Mouse (Mus musculus) embryonic facial prominence, embryonic 14.5 days (tissue): ENCODE measurements around the gene Rrp1. TPM values are rescaled to one million over a fixed set of nuclear protein-coding genes. Genes with fewer than 3 reads are reported as not detected.
"Not testable (repeated sequence)": the region's sequence is repeated elsewhere in the genome, so short reads cannot be mapped to it uniquely, and the experiment has no call there.

Source experiments
- ATAC-seq: fragments of 200-750 bp; cut with Nextera tagmentation; 2 replicates; pipeline ENCODE4 v1.8.0; 2017; ENCODE audit warnings: low read depth, moderate number of reproducible peaks, moderate TSS enrichment
- DNase-seq: peaks from one replicate; pipeline ENCODE4 v3.0.0-alpha.2; 2015; ENCODE audit warnings: low spot score
- H3K27ac ChIP-seq: fragments of 300-500 bp; sonication (generic); replicated peaks from 2 replicates; pipeline ENCODE4 v1.5.1; 2014; ENCODE audit warnings: low read depth, mild to moderate bottlenecking, low read length, moderate library complexity
- H3K27me3 ChIP-seq: fragments of 300-500 bp; sonication (generic); replicated peaks from 2 replicates; pipeline ENCODE4 v1.6.1; 2014; ENCODE audit warnings: low read length; ENCODE audit not compliant: control insufficient read depth, insufficient read depth
- H3K36me3 ChIP-seq: fragments of 300-500 bp; sonication (generic); 2 replicates; pipeline ENCODE4 v1.6.1; 2014; ENCODE audit warnings: low read length, mixed read lengths; ENCODE audit not compliant: control insufficient read depth, insufficient read depth
- H3K4me1 ChIP-seq: fragments of 300-500 bp; sonication (generic); 2 replicates; pipeline ENCODE4 v1.6.1; 2014; ENCODE audit warnings: antibody characterized with exemption, low read length; ENCODE audit not compliant: control insufficient read depth, insufficient read depth
- H3K4me2 ChIP-seq: fragments of 300-500 bp; sonication (generic); 2 replicates; pipeline ENCODE4 v1.6.1; 2014; ENCODE audit warnings: low read depth, mild to moderate bottlenecking, low read length, moderate library complexity, mixed read lengths
- H3K4me3 ChIP-seq: fragments of 300-500 bp; sonication (generic); 2 replicates; pipeline ENCODE4 v1.5.1; 2014; ENCODE audit warnings: low read depth, mild to moderate bottlenecking, low read length
- H3K9ac ChIP-seq: fragments of 300-500 bp; sonication (generic); 2 replicates; pipeline ENCODE4 v1.6.1; 2014; ENCODE audit warnings: low read depth, mild to moderate bottlenecking, low read length, moderate library complexity, mixed read lengths
- H3K9me3 ChIP-seq: fragments of 300-500 bp; sonication (generic); 2 replicates; pipeline ENCODE4 v1.6.1; 2016; ENCODE audit warnings: low read length; ENCODE audit not compliant: control insufficient read depth
- WGBS: fragments of 180-500 bp; shearing (Covaris S2); extraction: QIAGEN DNeasy Blood & Tissue Kit; methylation state at CpG from one replicate; pipeline ENCODE4 v1.1.7; 2014; 5-methylcytosine and 5-hydroxymethylcytosine counted together
- polyA plus RNA-seq: library from polyadenylated mRNA; unstranded; fragments of >200 nt; fragmentation: Nextera tagmentation; extraction: Ambion mirVana; gene quantifications from 2 replicates; pipeline ENCODE4 v1.2.1, GENCODE M21; 2014

Gene Rrp1
- polyA plus RNA-seq, 1 experiment from 2014 or later = 204 TPM

GRCm38 (mm10) chr10:78417888-78418287, 5.0 kb upstream of the Rrp1 start:
- DNase-seq = peak; percentile 26
- H3K4me3 ChIP-seq = no peak overlapping the region
- WGBS = 45% methylated on average over 5 of the region's 5 CpGs
- H3K4me2 ChIP-seq = no peak overlapping the region
- no peaks in the 10 kb centered on the region; the same call in 1 of the 2 replicates for H3K4me1 ChIP-seq
- no peak overlapping the region for H3K27ac ChIP-seq
- ATAC-seq = no peak
- H3K27me3 ChIP-seq = no peaks in the 10 kb centered on the region
- H3K9ac ChIP-seq = no peak overlapping the region
- H3K9me3 ChIP-seq = no peaks in the 10 kb centered on the region
- no peaks in the 10 kb centered on the region for H3K36me3 ChIP-seq

DNA sequence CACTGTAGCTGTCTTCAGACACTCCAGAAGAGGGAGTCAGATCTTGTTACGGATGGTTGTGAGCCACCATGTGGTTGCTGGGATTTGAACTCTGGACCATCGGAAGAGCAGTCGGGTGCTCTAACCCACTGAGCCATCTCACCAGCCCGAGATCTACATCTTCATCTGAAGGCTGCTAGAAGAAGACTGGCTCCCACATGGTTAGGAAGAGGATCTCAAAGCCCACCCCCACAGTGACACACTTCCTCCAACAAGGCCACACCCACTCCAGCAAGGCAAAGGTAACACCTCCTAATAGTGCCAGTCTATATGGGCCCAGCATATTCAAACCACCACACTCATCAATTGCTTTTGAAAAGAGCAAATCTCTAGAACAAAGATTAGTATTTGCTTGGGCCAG, 2.1 kb upstream of the Rrp1 start:
- not testable (repeated sequence) for H3K4me2 ChIP-seq, H3K4me1 ChIP-seq, DNase-seq, H3K27me3 ChIP-seq, H3K27ac ChIP-seq, H3K9me3 ChIP-seq, H3K9ac ChIP-seq, H3K4me3 ChIP-seq, ATAC-seq
- peaks cover 14% of the 10 kb centered on the region for H3K36me3 ChIP-seq
- 88% methylated on average over 3 of the region's 4 CpGs for WGBS

DNA sequence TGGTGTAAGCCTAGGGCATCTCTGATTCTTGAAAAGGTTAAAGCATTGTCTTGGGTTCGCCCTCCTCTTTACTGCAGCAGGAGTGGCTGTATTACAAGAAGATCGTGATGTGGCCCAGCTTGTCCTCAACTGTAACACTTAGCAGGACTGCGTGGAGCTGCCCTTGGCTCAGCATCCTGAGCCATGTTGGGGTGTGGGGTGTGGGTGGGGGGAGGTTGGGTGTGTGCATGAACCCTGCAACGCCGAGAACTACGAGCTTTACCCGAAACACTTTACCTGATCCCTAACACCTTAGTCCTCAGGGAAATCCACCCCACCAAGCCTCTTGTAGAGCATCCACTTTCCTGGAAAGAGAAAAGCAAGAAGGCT, 293 bp upstream of the Rrp1 start:
- H3K27ac ChIP-seq = peak overlapping the region; percentile 93; the same call in 1 of the 2 replicates
- ATAC-seq (no peak; the same call in 1 of the 2 replicates), DNase-seq (no peak)

GRCm38 (mm10) chr10:78411851-78412250, 992 bp downstream of the Rrp1 start:
- Histone ChIP-seq H3K4me2 (peak overlapping the region; percentile 90), H3K27ac (peak overlapping the region; percentile 93), H3K36me3 (peaks cover 44% of the 10 kb centered on the region), H3K27me3 (no peaks in the 10 kb centered on the region), H3K9ac (peak overlapping the region; percentile 92), H3K4me3 (peak overlapping the region; percentile 96), H3K9me3 (no peaks in the 10 kb centered on the region), H3K4me1 (no peaks in the 10 kb centered on the region; the same call in 1 of the 2 replicates)
- ATAC-seq = no peak
- no peak for DNase-seq
- WGBS = 19% methylated on average over 8 of the region's 8 CpGs

More for the DNA sequence above, 293 bp upstream of the Rrp1 start:
- Histone ChIP-seq H3K4me3 (peak overlapping the region; percentile 96), H3K9me3 (no peaks in the 10 kb centered on the region), H3K36me3 (peaks cover 32% of the 10 kb centered on the region), H3K9ac (peak overlapping the region; percentile 92), H3K27me3 (no peaks in the 10 kb centered on the region), H3K4me2 (peak overlapping the region; percentile 90), H3K4me1 (no peaks in the 10 kb centered on the region; the same call in 1 of the 2 replicates)
- WGBS = 48% methylated on average over 7 of the region's 7 CpGs

- no peak overlapping the region for H3K4me2 ChIP-seq
- no peak overlapping the region for H3K4me3 ChIP-seq
- ATAC-seq (no peak), DNase-seq (no peak)
- peaks cover 70% of the 10 kb centered on the region for H3K36me3 ChIP-seq
- H3K27ac ChIP-seq = no peak overlapping the region
- H3K9ac ChIP-seq = no peak overlapping the region
- H3K27me3 ChIP-seq = no peaks in the 10 kb centered on the region
- H3K9me3 ChIP-seq = no peaks in the 10 kb centered on the region
- 85% methylated on average over 9 of the region's 9 CpGs for WGBS
- no peaks in the 10 kb centered on the region; the same call in 1 of the 2 replicates for H3K4me1 ChIP-seq
These were observed 3.6 kb downstream of the Rrp1 start for GRCm38 (mm10) chr10:78409035-78409788.

DNA sequence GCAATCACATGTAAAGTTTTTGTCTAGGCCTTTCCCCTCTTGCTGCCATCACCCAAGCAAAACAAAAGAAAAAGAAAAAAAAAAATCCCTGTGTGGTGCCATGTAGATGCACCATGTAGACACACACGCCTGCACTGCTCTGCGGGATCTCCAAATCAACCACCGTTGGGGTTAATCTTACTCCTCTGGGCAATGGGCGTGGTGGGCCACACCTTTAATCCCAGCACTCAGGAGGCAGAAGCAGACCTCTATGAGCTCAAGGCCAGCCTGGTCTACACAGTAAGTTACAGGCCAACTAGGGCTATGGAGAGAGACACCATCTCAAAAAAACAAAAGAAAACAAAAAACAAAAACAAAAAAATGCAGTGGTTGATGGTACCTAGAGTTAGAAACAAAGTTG, 5.7 kb downstream of the Rrp1 start:
- H3K27ac ChIP-seq = no peak overlapping the region
- no peak overlapping the region for H3K4me3 ChIP-seq
- H3K9ac ChIP-seq = no peak overlapping the region
- no peaks in the 10 kb centered on the region for H3K27me3 ChIP-seq
- no peak overlapping the region for H3K4me2 ChIP-seq
- H3K36me3 ChIP-seq = peaks cover 91% of the 10 kb centered on the region
- DNase-seq (no peak), ATAC-seq (no peak)
- no peaks in the 10 kb centered on the region; the same call in 1 of the 2 replicates for H3K4me1 ChIP-seq
- WGBS = 82% methylated on average over 4 of the region's 4 CpGs
- no peaks in the 10 kb centered on the region for H3K9me3 ChIP-seq

GRCm38 (mm10) chr10:78406152-78406551, 6.7 kb downstream of the Rrp1 start:
- H3K36me3 ChIP-seq = peaks cover 100% of the 10 kb centered on the region
- H3K4me3 ChIP-seq = no peak overlapping the region
- no peak overlapping the region for H3K4me2 ChIP-seq
- WGBS = 91% methylated on average over 6 of the region's 6 CpGs
- H3K27me3 ChIP-seq = no peaks in the 10 kb centered on the region
- H3K27ac ChIP-seq = no peak overlapping the region
- no peaks in the 10 kb centered on the region for H3K9me3 ChIP-seq
- H3K4me1 ChIP-seq = no peaks in the 10 kb centered on the region
- no peak for DNase-seq
- ATAC-seq = no peak
- no peak overlapping the region for H3K9ac ChIP-seq

DNA sequence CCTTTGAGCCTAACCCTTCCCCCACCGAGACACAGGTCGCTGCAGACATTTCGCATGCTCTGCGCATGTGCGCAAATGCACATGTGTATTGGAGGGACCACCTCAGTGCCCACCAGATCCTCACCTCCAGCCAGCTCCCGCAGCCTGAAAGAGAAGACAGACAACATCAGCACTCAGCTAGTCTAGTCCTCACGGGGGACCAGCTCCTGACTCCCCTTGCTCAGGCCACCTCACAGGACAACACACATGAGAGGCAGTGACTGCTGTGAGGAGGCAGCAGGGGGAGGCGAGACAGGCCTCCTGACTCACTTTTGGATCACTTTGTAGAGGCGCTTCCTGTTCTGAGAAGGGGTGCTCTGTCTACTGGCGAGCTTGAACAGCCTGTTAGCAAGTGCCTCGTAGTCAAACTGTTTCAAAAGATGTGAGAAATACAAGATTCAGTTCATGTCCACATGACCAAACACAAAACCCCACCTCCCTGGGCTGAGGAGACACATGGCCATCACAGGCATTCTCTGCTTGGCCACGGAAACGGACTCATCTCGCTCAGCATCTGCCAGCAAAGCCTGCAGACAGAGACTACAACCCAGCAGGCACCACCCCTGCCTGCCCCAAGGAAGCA, 10.4 kb downstream of the Rrp1 start:
- Histone ChIP-seq H3K9ac (no peak overlapping the region), H3K4me2 (no peak overlapping the region), H3K4me3 (no peak overlapping the region), H3K36me3 (peaks cover 80% of the 10 kb centered on the region), H3K27ac (no peak overlapping the region), H3K27me3 (no peaks in the 10 kb centered on the region), H3K9me3 (no peaks in the 10 kb centered on the region), H3K4me1 (no peaks in the 10 kb centered on the region)
- WGBS = 92% methylated on average over 14 of the region's 14 CpGs
- ATAC-seq (no peak), DNase-seq (no peak)
